Mouse (Mus musculus): Measurements from ENCODE around the gene Mrgprx2. TPM values are rescaled to one million over a fixed set of nuclear protein-coding genes. Genes with fewer than 3 reads are reported as not detected.
"Not testable (repeated sequence)": the region's sequence is repeated elsewhere in the genome, so short reads cannot be mapped to it uniquely, and the experiment has no call there.

Mrgprx2 gene
- 0.12 TPM in 1 of 2 replicates, not detected in the other for total RNA-seq (2021)
- long read RNA-seq, result 0 reads

- DNase-seq, result no peak
Measured at GRCm38 (mm10) chr7:48499221-48499620, at the start of gene Mrgprx2. Gene Mrgprx2 (minus strand): TSS chr7:48499321.

- no peak for DNase-seq
Measured at GRCm38 (mm10) chr7:48456242-48456641, 42.9 kb downstream of the Mrgprx2 start, which contains the start of gene Mrgprb1. Gene Mrgprb1 (minus strand): TSS chr7:48456342.

DNA sequence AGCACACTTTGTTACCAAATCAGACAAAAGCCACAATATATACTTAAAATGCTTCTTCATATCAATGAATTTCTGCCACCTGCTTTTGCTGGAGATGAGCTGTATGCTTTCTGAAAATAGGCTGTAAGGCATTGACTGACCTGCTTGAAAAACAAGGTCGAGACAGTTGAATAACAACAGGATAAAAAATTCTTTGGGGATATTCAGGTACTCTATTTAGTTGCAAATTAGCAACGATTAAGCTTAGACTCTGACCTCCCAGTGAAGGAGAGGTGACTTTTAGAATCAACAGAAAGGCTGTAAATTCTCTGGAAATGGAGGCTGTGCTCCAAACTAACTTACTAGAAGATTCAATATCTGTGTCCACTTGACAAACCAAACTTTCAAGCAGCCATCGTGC lies 62.5 kb downstream of the Mrgprx2 start:
- DNase-seq, result no peak

DNA sequence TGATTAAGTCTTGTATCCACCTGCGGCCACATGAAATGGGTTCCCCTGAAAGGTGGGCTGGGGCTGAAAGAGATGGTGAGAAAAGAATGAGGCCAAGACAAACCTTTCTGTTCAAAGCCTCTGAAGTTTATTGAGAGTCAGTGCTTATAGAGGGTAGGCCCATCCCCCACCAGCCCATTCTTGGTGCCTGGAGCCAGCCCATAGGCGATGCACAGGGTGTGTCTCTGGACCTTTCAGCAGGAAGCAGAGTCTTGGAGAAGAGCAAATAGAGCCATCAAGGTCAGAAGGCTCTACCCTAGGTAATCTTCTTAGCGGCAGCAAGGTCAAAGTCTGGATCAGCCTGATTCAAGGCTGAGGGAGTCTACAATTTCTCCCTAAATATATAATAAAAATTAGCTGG lies 63.2 kb downstream of the Mrgprx2 start:
- DNase-seq, result not testable (repeated sequence)

Other genes starting within 250 kb of the Mrgprx2 start
- gene Mrgprb8, start 110.8 kb downstream of the Mrgprx2 start, total RNA-seq (2021), result not detected in 2 replicates
- 0.30 TPM in 1 of 2 replicates, not detected in the other for gene Mrgprb1, start 43.0 kb downstream of the Mrgprx2 start, total RNA-seq (2021)
- gene Mrgprb2, start 58.8 kb upstream of the Mrgprx2 start, total RNA-seq (2021), result not detected in 2 replicates
- gene Mrgprb3, start 144.5 kb upstream of the Mrgprx2 start, total RNA-seq (2021), result not detected in 2 replicates

Measured in adrenal gland, postnatal 25 days (tissue).